Mouse (Mus musculus): Measurements from ENCODE around the gene Chst8. TPM values are rescaled to one million over a fixed set of nuclear protein-coding genes. Genes with fewer than 3 reads are reported as not detected.

Chst8 gene
- polyA plus RNA-seq, 1 experiment = 5.3 TPM

GRCm38 (mm10) chr7:34652751-34653502, 159.6 kb downstream of the Chst8 start:
- WGBS = 3% methylated on average over 48 of the region's 48 CpGs
- Histone ChIP-seq H3K4me3 (replicated peaks; ENCODE audit: extremely low read depth, low read depth, low read length) (peak overlapping the region; percentile 9), H3K4me1 (ENCODE audit: control insufficient read depth, insufficient read depth, low read length) (no peaks in the 10 kb centered on the region)
- peak; percentile 34 for DNase-seq
- no peak for TF ChIP-seq POLR2A (IDR thresholded peaks at IDR 0.05; ENCODE audit: borderline replicate concordance, extremely low read depth, low read depth, low read length)
- no peak for TF ChIP-seq CTCF (IDR thresholded peaks at IDR 0.05; ENCODE audit: insufficient read depth, low read length)

- no peak overlapping the region for H3K4me3 ChIP-seq (replicated peaks; ENCODE audit: extremely low read depth, low read depth, low read length)
- 77% methylated on average over 2 of the region's 2 CpGs for WGBS
- H3K4me1 ChIP-seq (ENCODE audit: control insufficient read depth, insufficient read depth, low read length) = no peaks in the 10 kb centered on the region
- no peak for TF ChIP-seq CTCF (IDR thresholded peaks at IDR 0.05; ENCODE audit: insufficient read depth, low read length)
- TF ChIP-seq POLR2A (IDR thresholded peaks at IDR 0.05; ENCODE audit: borderline replicate concordance, extremely low read depth, low read depth, low read length) = no peak
- no peak for DNase-seq
Observed at GRCm38 (mm10) chr7:34651381-34651780, 161.1 kb downstream of the Chst8 start.

GRCm38 (mm10) chr7:34647052-34647451, 165.5 kb downstream of the Chst8 start:
- Histone ChIP-seq H3K4me1 (ENCODE audit: control insufficient read depth, insufficient read depth, low read length) (no peaks in the 10 kb centered on the region), H3K4me3 (replicated peaks; ENCODE audit: extremely low read depth, low read depth, low read length) (no peak overlapping the region)
- 30% methylated on average over 9 of the region's 9 CpGs for WGBS
- no peak for TF ChIP-seq CTCF (IDR thresholded peaks at IDR 0.05; ENCODE audit: insufficient read depth, low read length)
- TF ChIP-seq POLR2A (IDR thresholded peaks at IDR 0.05; ENCODE audit: borderline replicate concordance, extremely low read depth, low read depth, low read length) = no peak
- DNase-seq = peak; percentile 33

- WGBS = 80% methylated on average over 12 of the region's 12 CpGs
- no peak for TF ChIP-seq CTCF (IDR thresholded peaks at IDR 0.05; ENCODE audit: insufficient read depth, low read length)
- no peak for TF ChIP-seq POLR2A (IDR thresholded peaks at IDR 0.05; ENCODE audit: borderline replicate concordance, extremely low read depth, low read depth, low read length)
- Histone ChIP-seq H3K4me3 (replicated peaks; ENCODE audit: extremely low read depth, low read depth, low read length) (no peak overlapping the region), H3K4me1 (ENCODE audit: control insufficient read depth, insufficient read depth, low read length) (no peaks in the 10 kb centered on the region)
- DNase-seq = no peak
Observed at GRCm38 (mm10) chr7:34646144-34646795, 166.2 kb downstream of the Chst8 start.

- Histone ChIP-seq H3K4me3 (replicated peaks; ENCODE audit: extremely low read depth, low read depth, low read length) (no peak overlapping the region), H3K4me1 (ENCODE audit: control insufficient read depth, insufficient read depth, low read length) (no peaks in the 10 kb centered on the region)
- WGBS = 85% methylated on average over 2 of the region's 2 CpGs
- no peak for DNase-seq
- no peak for TF ChIP-seq CTCF (IDR thresholded peaks at IDR 0.05; ENCODE audit: insufficient read depth, low read length)
- TF ChIP-seq POLR2A (IDR thresholded peaks at IDR 0.05; ENCODE audit: borderline replicate concordance, extremely low read depth, low read depth, low read length) = no peak
Observed at GRCm38 (mm10) chr7:34645623-34646022, 166.9 kb downstream of the Chst8 start.

GRCm38 (mm10) chr7:34644591-34644990, 167.9 kb downstream of the Chst8 start:
- no peaks in the 10 kb centered on the region for H3K4me1 ChIP-seq (ENCODE audit: control insufficient read depth, insufficient read depth, low read length)
- DNase-seq = no peak
- no peak overlapping the region for H3K4me3 ChIP-seq (replicated peaks; ENCODE audit: extremely low read depth, low read depth, low read length)
- TF ChIP-seq CTCF (IDR thresholded peaks at IDR 0.05; ENCODE audit: insufficient read depth, low read length) (no peak), POLR2A (IDR thresholded peaks at IDR 0.05; ENCODE audit: borderline replicate concordance, extremely low read depth, low read depth, low read length) (no peak)
- 87% methylated on average over 18 of the region's 18 CpGs for WGBS

- no peak for DNase-seq
- no peaks in the 10 kb centered on the region for H3K4me1 ChIP-seq (ENCODE audit: control insufficient read depth, insufficient read depth, low read length)
- TF ChIP-seq POLR2A (IDR thresholded peaks at IDR 0.05; ENCODE audit: borderline replicate concordance, extremely low read depth, low read depth, low read length) (no peak), CTCF (IDR thresholded peaks at IDR 0.05; ENCODE audit: insufficient read depth, low read length) (no peak)
- no peak overlapping the region for H3K4me3 ChIP-seq (replicated peaks; ENCODE audit: extremely low read depth, low read depth, low read length)
- 82% methylated on average over 6 of the region's 6 CpGs for WGBS
Observed at GRCm38 (mm10) chr7:34643329-34643728, 169.2 kb downstream of the Chst8 start.

- WGBS = 83% methylated on average over 13 of the region's 13 CpGs
- no peak for DNase-seq
- H3K4me3 ChIP-seq (replicated peaks; ENCODE audit: extremely low read depth, low read depth, low read length) = no peak overlapping the region
- H3K4me1 ChIP-seq (ENCODE audit: control insufficient read depth, insufficient read depth, low read length) = no peaks in the 10 kb centered on the region
- TF ChIP-seq POLR2A (IDR thresholded peaks at IDR 0.05; ENCODE audit: borderline replicate concordance, extremely low read depth, low read depth, low read length) (no peak), CTCF (IDR thresholded peaks at IDR 0.05; ENCODE audit: insufficient read depth, low read length) (no peak)
Observed at GRCm38 (mm10) chr7:34641968-34642367, 170.5 kb downstream of the Chst8 start.

GRCm38 (mm10) chr7:34639798-34640197, 172.7 kb downstream of the Chst8 start:
- TF ChIP-seq POLR2A (IDR thresholded peaks at IDR 0.05; ENCODE audit: borderline replicate concordance, extremely low read depth, low read depth, low read length) = no peak
- TF ChIP-seq CTCF (IDR thresholded peaks at IDR 0.05; ENCODE audit: insufficient read depth, low read length) = no peak
- no peak for DNase-seq
- Histone ChIP-seq H3K4me1 (ENCODE audit: control insufficient read depth, insufficient read depth, low read length) (no peaks in the 10 kb centered on the region), H3K4me3 (replicated peaks; ENCODE audit: extremely low read depth, low read depth, low read length) (no peak overlapping the region)
- 95% methylated on average over 11 of the region's 11 CpGs for WGBS

GRCm38 (mm10) chr7:34636661-34637060, 175.8 kb downstream of the Chst8 start:
- Histone ChIP-seq H3K4me3 (replicated peaks; ENCODE audit: extremely low read depth, low read depth, low read length) (no peak overlapping the region), H3K4me1 (ENCODE audit: control insufficient read depth, insufficient read depth, low read length) (no peaks in the 10 kb centered on the region)
- TF ChIP-seq POLR2A (IDR thresholded peaks at IDR 0.05; ENCODE audit: borderline replicate concordance, extremely low read depth, low read depth, low read length) (no peak), CTCF (IDR thresholded peaks at IDR 0.05; ENCODE audit: insufficient read depth, low read length) (no peak)
- 69% methylated on average over 4 of the region's 4 CpGs for WGBS
- no peak for DNase-seq

All from lung, adult 2 months (tissue).